Mouse (Mus musculus) forebrain, embryonic 12.5 days (tissue): ENCODE data around the gene Slc6a1. TPM values are rescaled to one million over a fixed set of nuclear protein-coding genes. Genes with fewer than 3 reads are reported as not detected.
"Not testable (repeated sequence)": the region's sequence is repeated elsewhere in the genome, so short reads cannot be mapped to it uniquely, and the experiment has no call there.

ENCODE experiments used
- ATAC-seq: fragments of 200-750 bp; cut with Nextera tagmentation; 2 replicates; pipeline ENCODE4 v1.8.0; 2017; ENCODE audit warnings: moderate TSS enrichment; ENCODE audit not compliant: low FRiP score
- H3K27ac ChIP-seq: fragments of 300-500 bp; sonication (generic); 2 replicates; pipeline ENCODE4 v1.5.1; 2016; ENCODE audit warnings: mild to moderate bottlenecking
- H3K27me3 ChIP-seq: fragments of 300-500 bp; sonication (generic); 2 replicates; pipeline ENCODE4 v1.6.1; 2016; ENCODE audit warnings: mild to moderate bottlenecking
- H3K36me3 ChIP-seq: fragments of 300-500 bp; sonication (generic); replicated peaks from 2 replicates; pipeline ENCODE4 v1.6.1; 2016; ENCODE audit warnings: mild to moderate bottlenecking
- H3K4me1 ChIP-seq: fragments of 300-500 bp; sonication (generic); 2 replicates; pipeline ENCODE4 v1.6.1; 2016
- H3K4me2 ChIP-seq: fragments of 300-500 bp; sonication (generic); 2 replicates; pipeline ENCODE4 v1.6.1; 2016; ENCODE audit warnings: mild to moderate bottlenecking, moderate library complexity
- H3K4me3 ChIP-seq: fragments of 300-500 bp; sonication (generic); replicated peaks from 2 replicates; pipeline ENCODE4 v1.5.1; 2016; ENCODE audit warnings: mild to moderate bottlenecking
- H3K9ac ChIP-seq: fragments of 300-500 bp; sonication (generic); 2 replicates; pipeline ENCODE4 v1.6.1; 2016; ENCODE audit warnings: mild to moderate bottlenecking
- H3K9me3 ChIP-seq: fragments of 300-500 bp; sonication (generic); 2 replicates; pipeline ENCODE4 v1.6.1; 2016
- WGBS: fragments of 180-500 bp; shearing (Covaris S2); methylation state at CpG from one replicate; pipeline ENCODE4 v1.1.7; 2016; 5-methylcytosine and 5-hydroxymethylcytosine counted together
- polyA plus RNA-seq: library from polyadenylated mRNA; unstranded; fragments of >200 nt; fragmentation: Nextera tagmentation; extraction: Ambion mirVana; gene quantifications from 2 replicates; pipeline ENCODE4 v1.2.1, GENCODE M21; 2016

Gene Slc6a1
- polyA plus RNA-seq, 1 experiment from 2014 or later = 49.9 TPM

GRCm38 (mm10) chr6:114331926-114332325 is 49.5 kb downstream of the Slc6a1 start:
- Histone ChIP-seq H3K9ac (no peak overlapping the region), H3K4me2 (no peak overlapping the region), H3K36me3 (no peaks in the 10 kb centered on the region), H3K4me3 (no peak overlapping the region), H3K27me3 (peaks cover 4% of the 10 kb centered on the region; the same call in 1 of the 2 replicates), H3K27ac (no peak overlapping the region), H3K4me1 (peaks cover 25% of the 10 kb centered on the region), H3K9me3 (no peaks in the 10 kb centered on the region)
- no peak for ATAC-seq
- 86% methylated on average over 7 of the region's 7 CpGs for WGBS

- H3K9me3 ChIP-seq = no peaks in the 10 kb centered on the region
- peaks cover 17% of the 10 kb centered on the region; the same call in 1 of the 2 replicates for H3K4me1 ChIP-seq
- no peaks in the 10 kb centered on the region for H3K36me3 ChIP-seq
- H3K4me2 ChIP-seq = no peak overlapping the region
- peaks cover 6% of the 10 kb centered on the region; the same call in 1 of the 2 replicates for H3K27me3 ChIP-seq
- 66% methylated on average over 11 of the region's 11 CpGs for WGBS
- peak; percentile 55; the same call in 1 of the 2 replicates for ATAC-seq
- H3K9ac ChIP-seq = no peak overlapping the region
- no peak overlapping the region for H3K4me3 ChIP-seq
- no peak overlapping the region for H3K27ac ChIP-seq
These were observed 53.9 kb downstream of the Slc6a1 start for GRCm38 (mm10) chr6:114336128-114336943.

- ATAC-seq = no peak
- Histone ChIP-seq H3K9me3 (no peaks in the 10 kb centered on the region), H3K27ac (no peak overlapping the region), H3K4me3 (no peak overlapping the region), H3K9ac (no peak overlapping the region), H3K36me3 (no peaks in the 10 kb centered on the region), H3K4me1 (peaks cover 17% of the 10 kb centered on the region; the same call in 1 of the 2 replicates), H3K4me2 (no peak overlapping the region), H3K27me3 (peaks cover 9% of the 10 kb centered on the region; the same call in 1 of the 2 replicates)
- 47% methylated on average over 1 of the region's 1 CpGs for WGBS
These were observed 54.4 kb downstream of the Slc6a1 start for GRCm38 (mm10) chr6:114336944-114337215.

GRCm38 (mm10) chr6:114341381-114341780 is 58.9 kb downstream of the Slc6a1 start:
- ATAC-seq, H3K27ac ChIP-seq, H3K9ac ChIP-seq, H3K4me3 ChIP-seq, H3K4me2 ChIP-seq, H3K9me3 ChIP-seq, H3K36me3 ChIP-seq: not testable (repeated sequence)
- Histone ChIP-seq H3K4me1 (peaks cover 14% of the 10 kb centered on the region; the same call in 1 of the 2 replicates), H3K27me3 (peaks cover 14% of the 10 kb centered on the region; the same call in 1 of the 2 replicates)

- ATAC-seq = peak; percentile 49
- WGBS = 17% methylated on average over 3 of the region's 3 CpGs
- H3K9ac ChIP-seq = no peak overlapping the region
- H3K27ac ChIP-seq = no peak overlapping the region
- no peak overlapping the region for H3K4me3 ChIP-seq
- peaks cover 15% of the 10 kb centered on the region for H3K4me1 ChIP-seq
- H3K27me3 ChIP-seq = peaks cover 16% of the 10 kb centered on the region; the same call in 1 of the 2 replicates
- no peak overlapping the region for H3K4me2 ChIP-seq
- no peaks in the 10 kb centered on the region for H3K9me3 ChIP-seq
- no peaks in the 10 kb centered on the region for H3K36me3 ChIP-seq
These were observed 61.3 kb downstream of the Slc6a1 start for GRCm38 (mm10) chr6:114343740-114344139.

- H3K4me2 ChIP-seq = no peak overlapping the region
- H3K27ac ChIP-seq = no peak overlapping the region
- no peaks in the 10 kb centered on the region for H3K36me3 ChIP-seq
- WGBS = 54% methylated on average over 4 of the region's 4 CpGs
- H3K9me3 ChIP-seq = no peaks in the 10 kb centered on the region
- peaks cover 11% of the 10 kb centered on the region for H3K4me1 ChIP-seq
- peaks cover 16% of the 10 kb centered on the region; the same call in 1 of the 2 replicates for H3K27me3 ChIP-seq
- ATAC-seq = no peak
- no peak overlapping the region for H3K4me3 ChIP-seq
- H3K9ac ChIP-seq = no peak overlapping the region
These were observed 62.7 kb downstream of the Slc6a1 start for GRCm38 (mm10) chr6:114345156-114345555.

- Histone ChIP-seq H3K9ac (no peak overlapping the region), H3K4me1 (peaks cover 11% of the 10 kb centered on the region), H3K4me2 (no peak overlapping the region), H3K4me3 (no peak overlapping the region), H3K36me3 (no peaks in the 10 kb centered on the region), H3K27me3 (peaks cover 10% of the 10 kb centered on the region; the same call in 1 of the 2 replicates), H3K9me3 (no peaks in the 10 kb centered on the region), H3K27ac (no peak overlapping the region)
- ATAC-seq = peak; percentile 41; the same call in 1 of the 2 replicates
- 51% methylated on average over 13 of the region's 13 CpGs for WGBS
These were observed 65.7 kb downstream of the Slc6a1 start for GRCm38 (mm10) chr6:114347831-114348754.

- Histone ChIP-seq H3K27me3 (no peaks in the 10 kb centered on the region), H3K9me3 (no peaks in the 10 kb centered on the region), H3K36me3 (no peaks in the 10 kb centered on the region), H3K4me1 (0 out of 2 replicates have a peak, but pooled peaks cover 3% of the 10 kb centered on the region), H3K9ac (no peak overlapping the region), H3K4me3 (no peak overlapping the region), H3K4me2 (no peak overlapping the region), H3K27ac (no peak overlapping the region)
- WGBS = 84% methylated on average over 4 of the region's 4 CpGs
- no peak for ATAC-seq
These were observed 72.2 kb downstream of the Slc6a1 start for GRCm38 (mm10) chr6:114354635-114355034.

GRCm38 (mm10) chr6:114358171-114358570 is 75.7 kb downstream of the Slc6a1 start:
- Histone ChIP-seq H3K27ac (no peak overlapping the region), H3K27me3 (no peaks in the 10 kb centered on the region), H3K36me3 (no peaks in the 10 kb centered on the region), H3K9ac (no peak overlapping the region), H3K9me3 (no peaks in the 10 kb centered on the region), H3K4me1 (0 out of 2 replicates have a peak, but pooled peaks cover 3% of the 10 kb centered on the region), H3K4me3 (no peak overlapping the region), H3K4me2 (no peak overlapping the region)
- ATAC-seq = no peak
- 80% methylated on average over 3 of the region's 3 CpGs for WGBS

GRCm38 (mm10) chr6:114362355-114362754 is 79.9 kb downstream of the Slc6a1 start:
- Histone ChIP-seq H3K27me3 (no peaks in the 10 kb centered on the region), H3K9me3 (no peaks in the 10 kb centered on the region), H3K4me2 (no peak overlapping the region), H3K36me3 (no peaks in the 10 kb centered on the region), H3K4me1 (0 out of 2 replicates have a peak, but pooled peaks cover 3% of the 10 kb centered on the region), H3K4me3 (no peak overlapping the region), H3K9ac (no peak overlapping the region), H3K27ac (no peak overlapping the region)
- ATAC-seq = no peak
- whole genome bisulfite sequencing = 75% methylated on average over 4 of the region's 4 CpGs

- WGBS = 83% methylated on average over 8 of the region's 8 CpGs
These were observed 81.3 kb downstream of the Slc6a1 start for GRCm38 (mm10) chr6:114363740-114364139.

GRCm38 (mm10) chr6:114364734-114365133 is 82.3 kb downstream of the Slc6a1 start:
- Histone ChIP-seq H3K9me3 (no peaks in the 10 kb centered on the region), H3K9ac (no peak overlapping the region), H3K27ac (no peak overlapping the region), H3K36me3 (no peaks in the 10 kb centered on the region), H3K4me3 (no peak overlapping the region), H3K4me2 (no peak overlapping the region), H3K4me1 (no peaks in the 10 kb centered on the region), H3K27me3 (no peaks in the 10 kb centered on the region)
- no peak for ATAC-seq
- WGBS = 81% methylated on average over 5 of the region's 5 CpGs

More at GRCm38 (mm10) chr6:114363740-114364139, 81.3 kb downstream of the Slc6a1 start:
- no peak for ATAC-seq
- no peak overlapping the region for H3K4me2 ChIP-seq
- no peak overlapping the region for H3K4me3 ChIP-seq
- no peak overlapping the region for H3K9ac ChIP-seq
- no peaks in the 10 kb centered on the region for H3K36me3 ChIP-seq
- H3K4me1 ChIP-seq = no peaks in the 10 kb centered on the region
- no peaks in the 10 kb centered on the region for H3K9me3 ChIP-seq
- no peaks in the 10 kb centered on the region for H3K27me3 ChIP-seq
- H3K27ac ChIP-seq = no peak overlapping the region
